Mouse (Mus musculus): ENCODE data around the gene Ly6g6e.
"Not testable (repeated sequence)": the region's sequence is repeated elsewhere in the genome, so short reads cannot be mapped to it uniquely, and the experiment has no call there.

Gene Ly6g6e

GRCm38 (mm10) chr17:35076507-35077176, at the start of gene Ly6g6e:
Gene Ly6g6e, plus strand, starts transcription at chr17:35076902.
- no peak for DNase-seq (ENCODE audit: low spot score)

- DNase-seq (ENCODE audit: low spot score) = no peak
Measured at GRCm38 (mm10) chr17:35027277-35028068, 49.2 kb upstream of the Ly6g6e start, which contains the start of gene Sapcd1. Gene Sapcd1, minus strand, starts transcription at chr17:35028016.

GRCm38 (mm10) chr17:35028315-35028714, 48.4 kb upstream of the Ly6g6e start:
- no peak for DNase-seq (ENCODE audit: low spot score)

- DNase-seq (ENCODE audit: low spot score) = no peak
Measured at GRCm38 (mm10) chr17:35029691-35030532, 46.8 kb upstream of the Ly6g6e start.

- no peak for DNase-seq (ENCODE audit: low spot score)
Measured at GRCm38 (mm10) chr17:35031272-35031671, 45.4 kb upstream of the Ly6g6e start.

GRCm38 (mm10) chr17:35031880-35032279, 44.8 kb upstream of the Ly6g6e start:
- DNase-seq (ENCODE audit: low spot score) = no peak

- DNase-seq (ENCODE audit: low spot score) = no peak
Measured at GRCm38 (mm10) chr17:35032323-35032870, 44.3 kb upstream of the Ly6g6e start.

GRCm38 (mm10) chr17:35033703-35034102, 43.0 kb upstream of the Ly6g6e start:
- not testable (repeated sequence) for DNase-seq (ENCODE audit: low spot score)

GRCm38 (mm10) chr17:35034896-35035295, 41.8 kb upstream of the Ly6g6e start:
- DNase-seq (ENCODE audit: low spot score) = no peak

GRCm38 (mm10) chr17:35039121-35039873, 37.4 kb upstream of the Ly6g6e start:
- DNase-seq (ENCODE audit: low spot score) = no peak

GRCm38 (mm10) chr17:35043794-35044193, 32.9 kb upstream of the Ly6g6e start:
- DNase-seq (ENCODE audit: low spot score) = no peak

GRCm38 (mm10) chr17:35044904-35045806, 31.5 kb upstream of the Ly6g6e start:
- DNase-seq (ENCODE audit: low spot score) = no peak

GRCm38 (mm10) chr17:35045807-35046680, 30.7 kb upstream of the Ly6g6e start:
- no peak for DNase-seq (ENCODE audit: low spot score)

- DNase-seq (ENCODE audit: low spot score) = peak; percentile 93
Measured at GRCm38 (mm10) chr17:35046681-35047455, 29.8 kb upstream of the Ly6g6e start, which contains the start of gene Msh5. Gene Msh5, minus strand, starts transcription at chr17:35046745.

- DNase-seq (ENCODE audit: low spot score) = no peak
Measured at GRCm38 (mm10) chr17:35047688-35048087, 29.0 kb upstream of the Ly6g6e start.

GRCm38 (mm10) chr17:35048149-35048931, 28.4 kb upstream of the Ly6g6e start:
- no peak for DNase-seq (ENCODE audit: low spot score)

GRCm38 (mm10) chr17:35048932-35049440, 27.7 kb upstream of the Ly6g6e start:
- DNase-seq (ENCODE audit: low spot score) = no peak
